Mouse (Mus musculus) frontal cortex, postnatal 14 days (tissue): ENCODE data around the gene Alox15.
A peak's percentile ranks its signal among the peaks of the same experiment; 100 is the strongest.
"Not testable (repeated sequence)": the region's sequence is repeated elsewhere in the genome, so short reads cannot be mapped to it uniquely, and the experiment has no call there.

Experiments
- DNase-seq, 2 experiments: peaks; one replicate each; pipeline ENCODE4 v3.0.0; 2022; ENCODE audit warnings: low spot score in 2 of 2

The Alox15 gene

GRCm38 (mm10) chr11:70351868-70352267 lies at the start of gene Alox15:
Gene Alox15 (minus strand): TSS chr11:70352031.
- DNase-seq, result no peak

GRCm38 (mm10) chr11:70389421-70389820 lies 37.6 kb upstream of the Alox15 start:
- DNase-seq, result no peak

- no peak for DNase-seq
Measured at GRCm38 (mm10) chr11:70387436-70387835, 35.6 kb upstream of the Alox15 start.

DNA sequence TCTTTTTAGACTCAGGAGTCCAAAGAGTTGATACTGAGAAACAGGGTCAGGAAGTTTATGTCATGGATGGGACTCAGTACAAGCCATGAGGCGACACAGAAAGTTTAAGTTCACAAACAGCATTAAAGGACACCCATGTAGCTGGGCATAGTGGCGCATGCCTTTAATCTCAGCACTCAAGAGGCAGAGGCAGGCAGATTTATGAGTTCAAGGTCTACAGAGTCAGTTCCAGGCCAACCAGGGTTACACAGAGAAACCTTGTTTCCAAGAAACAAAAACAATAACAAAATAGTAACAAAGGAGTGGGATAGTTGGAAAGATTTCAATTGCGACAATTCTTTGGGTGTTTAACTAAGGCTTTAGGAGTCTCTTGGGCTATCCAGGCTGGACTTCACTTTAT lies 32.3 kb upstream of the Alox15 start:
- DNase-seq, result no peak

GRCm38 (mm10) chr11:70381330-70381729 lies 29.5 kb upstream of the Alox15 start:
- DNase-seq, result no peak

DNA sequence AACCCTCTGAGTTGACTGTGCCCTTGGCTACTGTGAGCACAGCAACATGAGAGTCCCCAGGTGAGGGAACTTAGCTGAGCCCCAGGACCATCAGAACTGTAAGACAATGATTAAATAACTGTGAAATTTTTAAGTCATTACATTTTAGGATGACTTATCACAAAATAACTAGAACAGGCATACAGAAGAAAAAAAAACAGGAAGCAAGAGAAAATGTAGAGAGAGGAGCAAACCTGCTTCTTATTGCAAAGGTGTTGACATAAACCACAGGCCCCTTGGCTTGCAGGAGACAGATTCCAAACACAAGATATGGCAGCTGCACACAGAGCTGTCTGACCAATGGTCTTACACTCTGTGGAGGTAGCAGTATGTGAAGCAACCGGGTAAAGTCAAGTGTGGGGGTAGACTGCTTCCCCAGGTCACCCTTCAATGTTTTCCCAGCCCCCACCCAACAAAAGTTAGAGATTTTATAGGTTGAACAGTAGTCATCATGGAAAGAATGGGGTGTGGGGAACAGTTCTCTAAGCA lies 28.7 kb upstream of the Alox15 start:
- no peak for DNase-seq

DNA sequence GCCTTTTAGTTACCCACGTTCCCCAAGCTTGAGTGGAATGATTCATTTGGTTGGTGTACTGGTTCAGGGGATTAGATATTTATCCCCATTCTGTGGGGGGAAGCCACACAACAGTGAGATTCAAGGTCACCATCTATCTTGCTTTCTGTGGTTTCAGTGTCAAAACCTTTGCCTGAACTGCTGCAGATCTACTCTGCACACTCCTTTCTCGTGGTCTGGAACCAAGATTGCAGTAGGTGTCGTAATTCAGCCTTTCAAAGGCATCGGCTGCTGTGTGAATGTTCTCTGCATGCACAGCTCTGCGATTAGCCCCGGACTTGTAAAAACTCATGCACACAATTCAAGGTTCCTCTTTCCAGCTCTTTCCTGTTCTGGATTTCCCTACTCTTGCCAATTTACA lies 24.2 kb upstream of the Alox15 start:
- DNase-seq, result no peak

- no peak for DNase-seq
Measured at GRCm38 (mm10) chr11:70374302-70374701, 22.5 kb upstream of the Alox15 start.

DNA sequence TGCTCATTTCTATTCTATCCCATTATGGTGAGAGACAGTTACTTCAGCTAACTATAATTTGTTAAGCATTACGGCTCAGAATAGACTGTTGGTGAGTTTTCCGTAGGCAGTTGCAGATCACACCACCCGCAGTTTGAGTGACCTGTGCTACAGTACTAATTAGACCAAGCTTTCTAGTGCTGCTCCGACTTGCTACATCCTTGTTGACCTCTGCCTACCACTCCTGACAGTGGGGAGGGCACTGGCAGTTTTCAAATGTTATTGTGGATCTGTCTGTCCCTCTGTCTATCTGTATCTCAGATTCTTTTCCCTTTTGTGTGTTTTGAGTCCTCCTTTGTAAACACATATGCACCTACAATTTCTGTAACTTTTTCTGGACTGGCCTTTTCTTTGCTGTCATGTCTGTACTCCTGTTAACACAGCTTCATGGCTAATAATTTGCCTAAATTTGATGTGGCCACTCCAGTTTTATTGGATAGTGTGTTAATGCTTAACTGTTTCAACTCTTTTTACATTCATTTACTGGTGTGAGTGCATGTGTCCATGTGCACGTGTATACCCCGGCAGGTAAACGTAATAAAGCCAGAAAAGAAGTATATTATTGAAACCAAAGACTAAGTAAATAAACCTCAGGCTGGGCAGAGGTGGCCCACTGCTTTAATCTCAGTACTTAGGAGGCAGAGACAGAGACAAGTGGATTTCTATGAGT lies 21.2 kb upstream of the Alox15 start:
- DNase-seq, result no peak

DNA sequence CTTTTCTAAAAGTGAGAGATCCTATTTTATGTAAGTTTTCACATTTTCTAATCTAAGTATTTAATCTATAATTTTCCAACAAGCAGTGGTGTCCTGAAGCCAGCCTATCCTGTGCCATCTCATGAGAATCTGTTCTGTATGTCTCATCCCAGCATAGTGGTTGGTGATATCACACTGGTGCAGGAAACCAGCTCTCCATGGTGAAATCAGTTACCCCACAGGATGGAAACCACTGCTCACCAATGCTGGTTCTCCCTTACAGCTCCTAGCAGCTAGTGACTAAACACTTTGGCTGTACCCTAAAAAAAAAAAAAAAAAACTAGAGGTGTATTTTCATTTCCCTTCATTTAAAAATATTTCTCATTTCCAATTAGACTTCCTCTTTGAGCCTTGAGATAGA lies 20.6 kb upstream of the Alox15 start:
- DNase-seq, result no peak

DNA sequence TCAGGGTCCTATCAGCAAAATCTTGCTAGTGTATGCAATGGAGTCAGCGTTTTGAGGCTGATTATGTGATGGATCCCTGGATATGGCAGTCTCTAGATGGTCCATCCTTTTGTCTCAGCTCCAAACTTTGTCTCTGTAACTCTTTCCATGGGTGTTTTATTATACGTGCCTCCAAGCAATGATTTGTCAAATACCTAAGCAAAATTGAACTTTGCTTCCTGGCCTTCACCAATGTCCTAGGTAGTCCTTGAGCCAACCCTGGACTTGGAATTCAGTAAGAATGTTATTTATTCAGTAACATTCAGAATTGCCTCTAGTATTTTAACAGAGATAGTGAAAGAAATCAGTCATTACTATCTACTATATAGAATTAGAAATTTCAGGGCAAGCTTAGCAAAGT lies 16.8 kb upstream of the Alox15 start:
- not testable (repeated sequence) for DNase-seq

GRCm38 (mm10) chr11:70367701-70368100 lies 15.9 kb upstream of the Alox15 start:
- DNase-seq, result not testable (repeated sequence)

- DNase-seq, result no peak
Measured at GRCm38 (mm10) chr11:70348630-70349029, 3.2 kb downstream of the Alox15 start.

- no peak for DNase-seq
Measured at GRCm38 (mm10) chr11:70347861-70348260, 4.0 kb downstream of the Alox15 start.

DNA sequence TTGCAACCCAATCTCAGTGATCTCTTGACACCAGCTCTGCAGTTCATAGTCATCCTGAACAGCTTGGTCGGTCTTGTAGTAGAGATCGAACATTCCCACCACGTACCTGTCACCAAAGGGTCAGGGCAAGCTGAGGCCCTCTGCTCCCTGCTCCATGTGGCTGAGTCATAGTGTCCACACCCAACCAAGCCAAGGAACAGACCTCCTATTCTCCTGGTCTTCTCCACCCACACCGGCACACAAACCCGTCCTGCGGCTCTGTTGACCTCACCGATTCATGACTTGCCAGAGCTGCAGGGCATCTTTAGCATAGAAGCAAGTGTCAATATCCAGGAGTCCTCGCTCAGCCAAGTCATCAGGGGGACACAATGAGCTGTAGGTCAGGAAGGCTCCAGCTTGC lies 6.3 kb downstream of the Alox15 start:
- no peak for DNase-seq

- DNase-seq, result no peak
Measured at GRCm38 (mm10) chr11:70345061-70345460, 6.8 kb downstream of the Alox15 start.

- no peak for DNase-seq
Measured at GRCm38 (mm10) chr11:70339481-70339880, 12.3 kb downstream of the Alox15 start.

DNA sequence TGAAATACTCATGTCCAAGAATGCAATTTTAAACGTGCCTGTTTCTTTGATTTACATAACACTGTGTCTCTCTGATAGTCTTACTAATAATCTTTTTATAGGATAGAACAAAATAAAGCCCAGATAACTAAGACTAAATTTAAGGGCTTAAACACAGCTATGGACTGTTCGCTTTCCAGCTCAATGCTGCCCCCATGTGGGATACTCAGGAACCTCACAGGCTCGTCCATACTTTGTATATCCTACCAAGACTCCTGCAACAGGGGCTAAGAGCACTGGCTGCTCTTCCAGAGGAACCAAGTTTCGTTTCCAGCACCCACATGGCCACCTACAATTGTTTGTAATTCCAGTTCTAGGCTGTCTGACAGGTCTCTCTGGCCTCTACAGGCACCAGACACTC lies 17.4 kb downstream of the Alox15 start:
- DNase-seq, result peak; percentile 23 to 71

GRCm38 (mm10) chr11:70324726-70325125 lies 27.1 kb downstream of the Alox15 start:
- no peak for DNase-seq

GRCm38 (mm10) chr11:70322528-70322927 lies 29.3 kb downstream of the Alox15 start, which contains the start of gene Alox12e:
Gene Alox12e (minus strand): TSS chr11:70322628.
- no peak for DNase-seq

DNA sequence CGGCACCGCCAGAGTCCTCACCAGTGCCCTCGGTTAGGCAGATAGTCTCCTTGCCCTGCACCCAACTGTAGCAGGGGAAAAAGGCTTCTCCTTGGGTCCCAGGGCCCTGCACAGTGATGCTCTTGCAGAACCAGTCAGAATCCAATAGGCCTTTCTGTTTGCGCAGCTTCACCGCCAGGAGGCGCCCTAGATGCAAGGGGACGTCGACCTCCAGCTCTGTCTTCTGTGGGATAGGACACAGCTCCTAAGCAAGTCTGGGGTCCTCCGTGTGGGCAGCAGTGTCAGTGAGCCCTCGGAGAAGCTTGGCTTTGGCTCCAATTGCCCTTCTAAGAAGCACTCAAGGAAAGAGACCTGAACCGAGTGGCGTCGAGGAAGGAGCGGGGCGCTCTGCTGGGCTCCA lies 30.2 kb downstream of the Alox15 start:
- peak in 1 of 2 experiments; percentile 19 for DNase-seq

DNA sequence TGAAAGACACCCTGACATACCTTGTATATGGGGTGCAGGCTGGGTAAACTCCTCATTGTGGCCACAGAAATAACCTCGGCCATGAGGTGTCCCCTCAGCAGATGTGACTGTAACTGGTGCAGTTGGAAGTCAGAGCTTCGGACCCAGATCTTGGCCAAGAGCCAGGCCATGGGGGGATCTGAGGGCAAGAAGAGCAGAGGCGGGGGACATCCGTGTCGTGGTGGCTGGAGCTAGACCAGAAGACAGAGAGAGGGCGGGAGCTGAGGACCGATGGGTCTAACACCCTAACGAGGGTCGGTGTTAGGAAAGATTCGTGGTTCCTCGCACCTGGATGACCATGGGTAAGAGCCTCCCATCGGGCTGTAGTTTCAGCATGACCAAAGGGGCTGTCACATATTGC lies 32.2 kb downstream of the Alox15 start:
- DNase-seq, result no peak

DNA sequence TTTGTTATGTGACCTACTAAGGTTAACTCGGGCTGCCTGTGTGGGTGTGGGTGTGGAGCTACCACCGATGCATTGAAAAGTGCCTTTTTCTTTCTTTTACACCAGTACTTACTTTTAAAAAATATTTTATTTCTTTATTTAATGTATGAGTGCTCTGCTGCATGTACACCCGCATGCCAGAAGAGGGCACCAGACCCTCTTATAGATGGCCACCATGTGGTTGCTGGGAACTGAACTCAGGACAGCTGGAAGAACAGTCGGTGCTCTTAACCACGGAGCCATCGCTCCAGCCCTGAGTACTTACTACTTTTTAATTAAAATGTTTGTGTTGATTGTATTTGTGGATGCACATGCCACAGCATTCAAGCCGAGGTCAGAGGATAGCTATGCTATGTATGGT lies 38.0 kb downstream of the Alox15 start:
- no peak for DNase-seq

DNA sequence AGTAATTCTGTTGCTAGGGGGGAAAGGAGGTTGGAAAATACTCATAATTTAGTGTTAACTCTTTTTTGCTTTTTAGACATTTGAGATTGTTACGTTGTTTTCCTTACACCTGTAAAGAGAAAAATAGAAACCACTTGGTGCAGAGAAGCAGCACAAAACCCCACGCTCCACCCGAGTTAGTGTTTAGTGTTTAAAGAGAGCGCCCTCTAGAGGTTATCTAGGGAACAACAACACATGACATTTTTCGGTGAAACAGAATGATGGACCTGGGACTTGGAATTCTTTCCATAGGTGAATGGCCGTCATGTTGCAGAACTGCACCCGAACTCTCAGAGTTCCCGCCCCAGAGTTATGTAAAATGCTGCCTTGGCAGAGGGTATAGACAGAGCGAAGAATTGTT lies 42.5 kb downstream of the Alox15 start:
- DNase-seq, result peak in 1 of 2 experiments; percentile 14
